Mouse (Mus musculus) megakaryocyte, embryonic 14.5 days (primary cell): Measurements from ENCODE around the gene Ly9. TPM values are rescaled to one million over a fixed set of nuclear protein-coding genes. Genes with fewer than 3 reads are reported as not detected.
A peak's percentile ranks its signal among the peaks of the same experiment; 100 is the strongest.

Source experiments
- H3K27me3 ChIP-seq: replicated peaks from 2 replicates; pipeline ENCODE3; 2012; ENCODE audit warnings: inconsistent platforms
- H3K36me3 ChIP-seq: replicated peaks from 2 replicates; pipeline ENCODE3; 2012; ENCODE audit warnings: low read length, inconsistent platforms, mixed read lengths
- H3K4me1 ChIP-seq: 2 replicates; pipeline ENCODE4 v1.6.1; 2012; ENCODE audit warnings: inconsistent platforms
- H3K4me3 ChIP-seq: replicated peaks from 2 replicates; pipeline ENCODE3; 2012; ENCODE audit warnings: moderate library complexity, mild to moderate bottlenecking, inconsistent platforms
- H3K9me3 ChIP-seq: 2 replicates; pipeline ENCODE4 v1.6.1; 2012; ENCODE audit warnings: inconsistent platforms
- FLI1 ChIP-seq: IDR thresholded peaks from 2 replicates; pipeline ENCODE4 v1.6.1; 2012; ENCODE audit warnings: low read length, inconsistent platforms, mixed read lengths
- GATA1 ChIP-seq: IDR thresholded peaks from 3 replicates; pipeline ENCODE4 v1.6.1; 2012; ENCODE audit warnings: mixed read lengths, low read length, inconsistent platforms, borderline replicate concordance
- polyA plus RNA-seq: library from polyadenylated mRNA; stranded (reverse); fragments of >175 nt; gene quantifications from 2 replicates; pipeline ENCODE4 v1.2.3, GENCODE M21; 2012; ENCODE audit warnings: low replicate concordance; ENCODE audit not compliant: insufficient read depth

Gene Ly9
- polyA plus RNA-seq, 1 experiment: 3.3 TPM

DNA sequence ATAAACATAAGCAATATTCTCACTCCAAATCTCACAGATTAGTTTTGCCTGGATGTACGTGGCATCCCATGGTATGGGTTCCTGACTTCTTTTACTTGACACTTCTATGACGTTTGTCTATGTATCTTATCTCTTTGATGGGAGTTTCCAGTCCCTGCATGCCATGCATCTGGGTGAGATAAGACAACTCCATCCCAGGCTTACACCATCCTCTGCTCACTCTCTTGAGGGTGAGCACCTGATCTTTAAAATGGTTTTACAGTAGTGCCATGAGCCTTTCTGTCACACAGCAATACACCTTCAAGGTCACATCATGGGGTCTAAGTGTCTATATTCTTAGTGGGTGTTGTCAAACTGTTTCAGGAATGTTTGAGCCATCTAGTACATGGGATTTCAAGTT lies 46.9 kb downstream of the Ly9 start:
- Histone ChIP-seq H3K36me3 (peaks cover 13% of the 10 kb centered on the region), H3K9me3 (no peaks in the 10 kb centered on the region), H3K27me3 (no peaks in the 10 kb centered on the region), H3K4me1 (peaks cover 77% of the 10 kb centered on the region), H3K4me3 (peak overlapping the region; percentile 73)
- TF ChIP-seq FLI1 (no peak), GATA1 (0 out of 3 replicates have a peak, but pooled peaks have one; percentile 51)

DNA sequence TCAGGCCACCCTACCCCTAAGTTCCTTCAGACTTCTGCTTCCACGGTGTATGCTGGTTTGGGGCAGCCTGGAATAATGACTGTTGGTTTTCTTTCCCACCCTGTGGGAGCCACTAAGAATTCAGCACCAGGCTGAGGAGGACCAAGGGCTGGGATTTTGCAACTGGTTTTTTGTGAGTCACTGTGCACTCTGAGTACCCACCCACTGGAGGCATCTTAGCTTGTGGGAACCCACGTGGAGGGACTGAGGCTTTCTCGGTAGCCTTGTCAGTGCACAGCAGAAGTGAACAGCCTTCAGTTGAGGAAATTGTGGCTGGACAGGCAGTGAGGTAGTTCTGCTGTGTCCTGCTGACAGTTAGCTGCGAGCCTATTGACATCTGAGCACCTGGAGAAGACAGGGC lies 48.3 kb downstream of the Ly9 start, which contains the start of gene Cd244a:
Cd244a (plus strand) TSS at position 296 of the 400 bp plus-strand sequence.
- no peaks in the 10 kb centered on the region for H3K9me3 ChIP-seq
- H3K27me3 ChIP-seq: no peaks in the 10 kb centered on the region
- peaks cover 77% of the 10 kb centered on the region for H3K4me1 ChIP-seq
- H3K36me3 ChIP-seq: peaks cover 5% of the 10 kb centered on the region
- H3K4me3 ChIP-seq: peak within 1 kb of the TSS; percentile 73
- TF ChIP-seq GATA1 (peak; percentile 77; the same call in 2 of the 3 replicates), FLI1 (0 out of 2 replicates have a peak, but pooled peaks have one; percentile 46)

DNA sequence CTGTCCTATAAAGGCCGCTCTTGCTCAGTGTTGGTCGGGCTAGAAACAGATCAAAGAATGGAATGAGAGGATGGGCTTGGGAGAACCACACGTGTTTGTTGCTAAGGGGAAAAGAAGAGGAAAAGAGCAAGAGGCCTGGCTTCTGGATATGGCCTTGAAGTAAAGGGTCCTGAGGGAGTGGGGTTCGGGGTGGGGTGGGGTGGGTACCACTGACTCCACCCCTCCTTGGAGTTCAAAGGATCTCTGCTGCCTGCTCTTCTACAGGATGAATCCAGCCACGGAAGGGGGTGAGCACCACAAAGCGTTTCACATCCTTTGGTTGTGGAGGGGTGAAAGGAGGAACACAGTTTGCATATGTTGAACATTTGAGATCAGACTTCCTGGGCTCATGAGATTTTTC lies 48.8 kb downstream of the Ly9 start:
- TF ChIP-seq FLI1 (no peak), GATA1 (no peak)
- H3K4me3 ChIP-seq: no peak overlapping the region
- peaks cover 5% of the 10 kb centered on the region for H3K36me3 ChIP-seq
- H3K4me1 ChIP-seq: peaks cover 77% of the 10 kb centered on the region
- H3K27me3 ChIP-seq: no peaks in the 10 kb centered on the region
- H3K9me3 ChIP-seq: no peaks in the 10 kb centered on the region

DNA sequence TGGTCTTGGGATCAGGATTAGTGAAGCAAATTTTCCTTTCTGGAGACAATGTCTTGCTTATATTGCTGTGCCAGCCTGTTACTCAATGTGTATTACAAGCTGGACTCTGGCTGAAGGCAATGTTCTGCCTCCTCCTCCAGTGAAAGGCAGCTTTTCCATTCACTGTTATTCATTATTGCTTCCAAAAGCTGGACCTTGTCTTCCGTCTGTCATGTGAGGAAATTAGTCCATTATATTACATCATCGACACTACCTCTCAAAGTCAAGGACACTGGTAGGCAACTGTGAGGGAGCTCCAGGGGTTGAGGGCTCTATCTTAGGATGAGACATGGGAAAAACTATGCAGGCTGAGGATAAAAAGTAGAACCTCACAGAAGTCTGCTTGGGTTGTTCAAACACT lies 50.8 kb downstream of the Ly9 start:
- no peaks in the 10 kb centered on the region for H3K36me3 ChIP-seq
- H3K4me1 ChIP-seq: peaks cover 65% of the 10 kb centered on the region
- no peaks in the 10 kb centered on the region for H3K9me3 ChIP-seq
- H3K4me3 ChIP-seq: no peak overlapping the region
- H3K27me3 ChIP-seq: no peaks in the 10 kb centered on the region
- TF ChIP-seq GATA1 (no peak), FLI1 (no peak)

DNA sequence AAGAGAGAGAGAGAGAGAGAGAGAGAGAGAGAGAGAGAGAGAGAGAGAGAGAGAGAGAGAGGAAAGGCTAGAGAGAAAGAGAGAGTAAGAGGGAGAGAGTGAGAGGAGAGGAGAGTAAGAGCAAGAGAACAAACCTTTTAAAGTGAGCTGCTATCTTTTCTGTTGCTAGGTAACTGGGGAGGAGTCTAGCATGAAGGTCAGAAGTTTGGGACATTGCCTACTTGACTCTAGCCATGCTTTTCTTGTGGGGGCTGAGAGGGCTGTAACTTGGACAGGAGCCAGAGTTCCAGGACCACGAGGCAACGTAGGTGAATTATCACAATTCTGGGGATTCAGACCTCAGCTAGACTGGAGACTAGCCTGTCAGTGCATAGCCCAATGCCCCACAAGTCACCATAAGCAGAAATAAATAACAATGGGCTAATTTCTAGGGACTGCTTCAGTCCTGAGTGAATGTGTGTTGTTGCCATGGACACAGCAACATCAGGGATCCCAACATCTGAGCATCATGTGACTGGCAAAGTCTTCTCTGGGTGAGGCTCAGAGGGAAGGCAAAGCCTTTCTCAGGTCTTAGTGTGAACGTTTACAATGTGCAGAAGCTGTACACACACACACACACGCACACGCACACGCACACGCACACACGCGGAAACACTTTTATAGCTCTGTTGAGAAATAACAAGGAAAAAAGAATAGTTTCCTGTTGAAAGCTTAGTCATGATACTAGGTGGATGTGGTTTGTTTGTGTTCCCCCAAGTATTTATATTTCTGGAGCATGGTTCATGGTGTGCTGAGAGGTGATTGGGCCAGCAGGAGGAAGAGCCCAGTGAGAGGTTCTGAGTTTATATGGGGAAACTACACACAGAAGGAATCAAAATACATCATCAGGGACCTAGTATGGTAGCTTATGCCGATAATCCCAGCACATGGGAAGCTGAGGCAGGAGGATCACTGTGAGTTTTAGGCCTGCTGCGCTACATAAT lies 53.6 kb downstream of the Ly9 start:
- H3K4me1 ChIP-seq: peaks cover 42% of the 10 kb centered on the region
- no peak for TF ChIP-seq FLI1
- TF ChIP-seq GATA1: no peak
- peak overlapping the region; percentile 5 for H3K4me3 ChIP-seq
- peaks cover 9% of the 10 kb centered on the region; the same call in 1 of the 2 replicates for H3K9me3 ChIP-seq
- H3K36me3 ChIP-seq: no peaks in the 10 kb centered on the region
- H3K27me3 ChIP-seq: no peaks in the 10 kb centered on the region

GRCm38 (mm10) chr1:171552230-171552629 lies 55.0 kb downstream of the Ly9 start:
- Histone ChIP-seq H3K9me3 (peaks cover 9% of the 10 kb centered on the region; the same call in 1 of the 2 replicates), H3K27me3 (no peaks in the 10 kb centered on the region), H3K4me1 (peaks cover 33% of the 10 kb centered on the region), H3K36me3 (no peaks in the 10 kb centered on the region), H3K4me3 (no peak overlapping the region)
- TF ChIP-seq GATA1 (no peak), FLI1 (no peak)

DNA sequence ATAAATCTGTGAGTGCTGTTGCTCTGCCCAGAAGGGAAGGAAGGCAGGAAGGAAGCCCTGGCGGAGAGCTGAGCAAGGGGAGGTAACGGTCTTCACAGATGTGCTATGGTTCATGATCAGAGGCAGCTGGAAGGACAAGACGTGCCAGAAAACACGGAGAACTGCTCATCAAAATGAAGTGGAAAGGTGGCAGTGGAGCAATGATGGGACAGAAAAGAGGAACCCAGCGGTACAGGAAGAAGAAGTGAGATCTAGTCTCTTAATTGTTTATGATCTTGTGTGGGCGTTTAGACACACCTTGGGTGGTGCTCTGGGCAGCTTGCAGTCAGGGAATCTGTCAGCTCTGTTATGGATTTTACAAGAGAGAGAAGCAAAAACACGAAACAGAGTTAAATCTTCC lies 55.9 kb downstream of the Ly9 start:
- no peak overlapping the region for H3K4me3 ChIP-seq
- no peaks in the 10 kb centered on the region for H3K36me3 ChIP-seq
- peaks cover 30% of the 10 kb centered on the region for H3K4me1 ChIP-seq
- no peak for TF ChIP-seq FLI1
- TF ChIP-seq GATA1: no peak
- H3K9me3 ChIP-seq: peaks cover 9% of the 10 kb centered on the region; the same call in 1 of the 2 replicates
- H3K27me3 ChIP-seq: no peaks in the 10 kb centered on the region

DNA sequence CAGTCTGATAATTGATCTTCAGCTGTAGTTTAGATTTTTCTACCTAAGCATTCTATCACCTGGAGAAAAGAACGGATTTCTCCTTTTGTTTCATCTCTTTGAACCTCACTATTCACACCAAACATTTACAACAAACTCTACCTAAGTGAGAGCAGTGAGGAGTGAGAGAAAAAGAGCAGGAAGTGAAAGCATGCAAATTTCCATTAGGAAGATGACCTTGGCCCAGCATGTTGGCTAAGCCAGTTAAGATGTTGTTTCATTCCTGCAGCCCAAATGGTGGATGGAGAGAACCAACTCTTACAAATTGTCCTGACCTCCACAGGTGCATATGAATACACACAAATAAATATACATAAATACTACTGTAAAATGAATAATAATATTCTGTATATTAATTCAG lies 66.5 kb downstream of the Ly9 start:
- no peaks in the 10 kb centered on the region for H3K27me3 ChIP-seq
- H3K4me3 ChIP-seq: no peak overlapping the region
- H3K36me3 ChIP-seq: no peaks in the 10 kb centered on the region
- H3K9me3 ChIP-seq: peaks cover 13% of the 10 kb centered on the region
- no peak for TF ChIP-seq FLI1
- no peak for TF ChIP-seq GATA1
- H3K4me1 ChIP-seq: peaks cover 8% of the 10 kb centered on the region; the same call in 1 of the 2 replicates

Other genes with a start within 250 kb of the Ly9 start
- not detected in 2 replicates for gene Klhdc9, start 246.6 kb downstream of the Ly9 start, polyA plus RNA-seq
- 0.44 TPM in 1 of 2 replicates, not detected in the other for gene Nectin4, start 237.3 kb downstream of the Ly9 start, polyA plus RNA-seq
- gene Arhgap30, start 218.5 kb downstream of the Ly9 start, polyA plus RNA-seq: 5.2 and 12.3 TPM in 2 replicates
- 18.5 and 37.8 TPM in 2 replicates for gene Usf1, start 196.1 kb downstream of the Ly9 start, polyA plus RNA-seq
- not detected in 2 replicates for gene Tstd1, start 188.5 kb downstream of the Ly9 start, polyA plus RNA-seq
- gene F11r, start 169.9 kb downstream of the Ly9 start, polyA plus RNA-seq: 21.9 and 94.2 TPM in 2 replicates
- 4.6 and 9.8 TPM in 2 replicates for gene Alyref2, start 103.9 kb downstream of the Ly9 start, polyA plus RNA-seq
- 0.94 TPM in 1 of 2 replicates, not detected in the other for gene Itln1, start 72.1 kb downstream of the Ly9 start, polyA plus RNA-seq
- gene Cd244a, start 48.2 kb downstream of the Ly9 start, polyA plus RNA-seq: not detected in 2 replicates
- 0.31 TPM in 1 of 2 replicates, not detected in the other for gene Slamf7, start 45.6 kb upstream of the Ly9 start, polyA plus RNA-seq
- gene Cd48, start 74.6 kb upstream of the Ly9 start, polyA plus RNA-seq: 0.70 TPM in 1 of 2 replicates, not detected in the other
- 6.4 and 38.5 TPM in 2 replicates for gene Slamf1, start 159.7 kb upstream of the Ly9 start, polyA plus RNA-seq
- gene Cd84, start 232.3 kb upstream of the Ly9 start, polyA plus RNA-seq: 1.2 and 4.2 TPM in 2 replicates